Mouse (Mus musculus) hindbrain, embryonic 14.5 days (tissue): ENCODE data around the gene Sgce. TPM values are rescaled to one million over a fixed set of nuclear protein-coding genes. Genes with fewer than 3 reads are reported as not detected.

Experiments used
- ATAC-seq: fragments of 200-750 bp; cut with Nextera tagmentation; 2 replicates; pipeline ENCODE4 v1.8.0; 2017; ENCODE audit warnings: moderate number of reproducible peaks, mild to moderate bottlenecking, moderate TSS enrichment, moderate library complexity; ENCODE audit not compliant: low FRiP score
- DNase-seq: peaks from one replicate; pipeline ENCODE4 v3.0.0-alpha.2; 2015; ENCODE audit warnings: low spot score
- H3K27ac ChIP-seq: fragments of 300-500 bp; sonication (generic); 2 replicates; pipeline ENCODE4 v1.5.1; 2014; ENCODE audit warnings: mild to moderate bottlenecking, moderate library complexity
- H3K27me3 ChIP-seq: fragments of 300-500 bp; sonication (generic); 2 replicates; pipeline ENCODE4 v1.6.1; 2014; ENCODE audit warnings: mild to moderate bottlenecking, low read length, mixed read lengths; ENCODE audit not compliant: control insufficient read depth, insufficient read depth
- H3K36me3 ChIP-seq: fragments of 300-500 bp; sonication (generic); replicated peaks from 2 replicates; pipeline ENCODE4 v1.6.1; 2014; ENCODE audit not compliant: control insufficient read depth, insufficient read depth
- H3K4me1 ChIP-seq: fragments of 300-500 bp; sonication (generic); replicated peaks from 2 replicates; pipeline ENCODE4 v1.6.1; 2014; ENCODE audit warnings: antibody characterized with exemption, low read length, mixed read lengths; ENCODE audit not compliant: control insufficient read depth, insufficient read depth
- H3K4me2 ChIP-seq: fragments of 300-500 bp; sonication (generic); replicated peaks from 2 replicates; pipeline ENCODE4 v1.6.1; 2014; ENCODE audit warnings: mild to moderate bottlenecking, moderate library complexity
- H3K4me3 ChIP-seq: fragments of 300-500 bp; sonication (generic); replicated peaks from 2 replicates; pipeline ENCODE4 v1.5.1; 2014; ENCODE audit warnings: mild to moderate bottlenecking, low read length
- H3K9ac ChIP-seq: fragments of 300-500 bp; sonication (generic); 2 replicates; pipeline ENCODE4 v1.6.1; 2014
- H3K9me3 ChIP-seq: fragments of 300-500 bp; sonication (generic); 2 replicates; pipeline ENCODE4 v1.6.1; 2016; ENCODE audit warnings: low read length; ENCODE audit not compliant: control insufficient read depth
- WGBS: fragments of 180-500 bp; shearing (Covaris S2); extraction: QIAGEN DNeasy Blood & Tissue Kit; methylation state at CpG from one replicate; pipeline ENCODE4 v1.1.7; 2014; 5-methylcytosine and 5-hydroxymethylcytosine counted together
- polyA plus RNA-seq: library from polyadenylated mRNA; unstranded; fragments of >200 nt; fragmentation: Nextera tagmentation; extraction: Ambion mirVana; gene quantifications from 2 replicates; pipeline ENCODE4 v1.2.1, GENCODE M21; 2014

The Sgce gene
- polyA plus RNA-seq, 1 experiment from 2014 or later = 51.0 TPM

DNA sequence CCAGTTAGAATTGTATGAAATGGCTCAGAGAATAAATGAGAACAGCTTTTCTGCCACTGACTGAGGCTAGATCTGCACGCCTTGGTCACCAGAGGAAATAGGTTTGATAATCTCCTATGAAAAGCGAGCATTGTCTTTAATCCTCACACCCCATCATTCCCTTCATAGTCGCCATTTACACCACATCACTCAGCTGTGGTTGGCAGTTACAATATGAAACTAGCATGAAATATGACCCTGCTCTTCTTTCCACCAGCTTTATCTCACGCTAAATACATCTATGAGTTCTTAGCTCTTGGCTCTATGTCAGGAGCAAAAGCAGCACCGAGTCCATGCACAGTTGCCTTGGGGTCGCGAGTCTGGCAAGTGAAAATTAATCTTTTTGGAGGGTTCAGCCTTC, 43.1 kb downstream of the Sgce start:
- WGBS = 89% methylated on average over 7 of the region's 7 CpGs
- no peaks in the 10 kb centered on the region for H3K4me1 ChIP-seq
- H3K36me3 ChIP-seq = peaks cover 12% of the 10 kb centered on the region
- no peak overlapping the region for H3K27ac ChIP-seq
- H3K9me3 ChIP-seq = no peaks in the 10 kb centered on the region
- ATAC-seq (no peak), DNase-seq (no peak)
- no peak overlapping the region for H3K4me2 ChIP-seq
- H3K9ac ChIP-seq = no peak overlapping the region
- H3K4me3 ChIP-seq = no peak overlapping the region
- H3K27me3 ChIP-seq = no peaks in the 10 kb centered on the region

- H3K27ac ChIP-seq = no peak overlapping the region
- WGBS = 92% methylated on average over 8 of the region's 8 CpGs
- no peaks in the 10 kb centered on the region for H3K27me3 ChIP-seq
- no peak for ATAC-seq
- H3K4me2 ChIP-seq = no peak overlapping the region
- H3K36me3 ChIP-seq = peaks cover 6% of the 10 kb centered on the region
- DNase-seq = no peak
- no peaks in the 10 kb centered on the region for H3K9me3 ChIP-seq
- no peaks in the 10 kb centered on the region for H3K4me1 ChIP-seq
- H3K4me3 ChIP-seq = no peak overlapping the region
- H3K9ac ChIP-seq = no peak overlapping the region
Observed at GRCm38 (mm10) chr6:4701641-4702040, 45.4 kb downstream of the Sgce start.

DNA sequence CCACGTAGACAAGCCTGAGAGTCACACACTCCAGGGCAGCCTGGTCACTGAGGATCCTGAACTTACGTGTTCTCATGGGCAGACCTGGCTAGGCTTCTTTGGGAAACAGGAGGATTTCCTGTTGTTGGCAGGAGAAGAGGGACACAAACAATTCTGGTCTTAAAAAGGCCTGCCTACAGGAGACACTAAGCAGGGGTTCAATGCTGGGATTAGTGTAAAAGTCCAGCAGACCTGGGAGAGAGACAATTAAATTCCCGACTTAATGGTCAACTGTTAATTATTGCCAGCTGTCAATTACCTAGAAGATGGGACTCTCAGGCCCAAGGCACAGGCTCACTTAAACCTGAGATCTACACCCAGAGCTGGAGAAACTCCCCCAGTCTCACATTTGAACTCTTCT, 51.2 kb downstream of the Sgce start:
- H3K9me3 ChIP-seq = 0 out of 2 replicates have a peak, but pooled peaks cover 4% of the 10 kb centered on the region
- H3K27me3 ChIP-seq = no peaks in the 10 kb centered on the region
- DNase-seq = no peak
- H3K9ac ChIP-seq = no peak overlapping the region
- 0 out of 2 replicates have a peak, but pooled peaks cover 5% of the 10 kb centered on the region for H3K36me3 ChIP-seq
- H3K4me1 ChIP-seq = no peaks in the 10 kb centered on the region
- 79% methylated on average over 3 of the region's 3 CpGs for WGBS
- no peak overlapping the region for H3K4me2 ChIP-seq
- H3K27ac ChIP-seq = no peak overlapping the region
- no peak for ATAC-seq
- H3K4me3 ChIP-seq = no peak overlapping the region

DNA sequence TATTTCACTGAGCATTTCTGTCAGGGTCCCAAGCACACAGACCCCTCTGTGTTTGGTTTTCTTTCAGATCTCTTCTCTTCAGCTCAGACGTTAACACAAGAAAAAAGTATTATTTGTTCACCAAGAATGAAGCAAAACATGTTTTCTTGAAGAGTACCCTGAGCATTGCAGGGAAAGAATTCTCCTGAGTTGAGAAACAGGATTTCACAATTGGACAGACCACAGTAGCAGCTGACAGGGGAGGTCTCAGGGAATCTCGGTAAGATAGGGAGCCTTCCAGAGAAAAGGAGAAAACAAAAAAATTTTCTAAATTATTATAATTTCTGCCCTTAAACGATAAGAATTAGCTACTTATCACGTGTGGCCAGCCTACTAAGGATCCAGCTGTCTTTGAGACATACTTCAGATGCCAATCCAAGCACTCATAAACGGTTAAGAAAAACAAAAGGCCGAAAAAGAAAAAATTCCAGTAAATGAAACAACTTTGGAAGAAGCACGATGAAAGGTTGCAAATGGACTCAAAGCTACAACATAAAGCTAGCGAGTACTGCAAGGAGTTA, 52.3 kb downstream of the Sgce start:
- 79% methylated on average over 8 of the region's 8 CpGs for WGBS
- Histone ChIP-seq H3K9ac (no peak overlapping the region), H3K27me3 (no peaks in the 10 kb centered on the region), H3K36me3 (0 out of 2 replicates have a peak, but pooled peaks cover 5% of the 10 kb centered on the region), H3K27ac (no peak overlapping the region), H3K4me1 (no peaks in the 10 kb centered on the region), H3K4me2 (no peak overlapping the region), H3K9me3 (0 out of 2 replicates have a peak, but pooled peaks cover 4% of the 10 kb centered on the region), H3K4me3 (no peak overlapping the region)
- ATAC-seq (no peak), DNase-seq (no peak)

DNA sequence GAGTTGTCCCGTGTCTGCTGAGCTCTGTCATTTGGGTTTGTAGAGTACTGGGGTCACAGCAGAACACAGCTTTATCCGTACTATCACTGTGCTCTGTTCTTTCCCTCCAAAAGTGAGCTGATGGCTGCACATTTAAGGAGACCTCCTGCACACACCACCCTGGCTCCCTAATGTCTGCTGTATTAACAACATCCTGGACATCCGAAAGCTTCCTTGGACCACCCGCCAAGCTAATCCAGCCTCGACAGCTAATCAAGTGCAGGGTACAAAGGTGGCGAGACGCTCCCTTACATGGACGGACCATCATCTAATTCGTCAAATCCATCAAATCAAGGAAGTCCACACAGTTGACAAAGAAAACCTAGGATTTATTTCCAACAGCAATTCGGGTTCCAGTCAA, 53.5 kb downstream of the Sgce start:
- H3K4me3 ChIP-seq = no peak overlapping the region
- H3K27ac ChIP-seq = no peak overlapping the region
- DNase-seq = no peak
- WGBS = 68% methylated on average over 10 of the region's 10 CpGs
- no peaks in the 10 kb centered on the region for H3K27me3 ChIP-seq
- 0 out of 2 replicates have a peak, but pooled peaks cover 4% of the 10 kb centered on the region for H3K9me3 ChIP-seq
- no peak overlapping the region for H3K9ac ChIP-seq
- H3K36me3 ChIP-seq = peaks cover 15% of the 10 kb centered on the region; the same call in 1 of the 2 replicates
- ATAC-seq = no peak
- H3K4me1 ChIP-seq = no peaks in the 10 kb centered on the region
- no peak overlapping the region for H3K4me2 ChIP-seq

- ATAC-seq = no peak
- no peak overlapping the region for H3K4me2 ChIP-seq
- H3K9me3 ChIP-seq = no peaks in the 10 kb centered on the region
- peaks cover 15% of the 10 kb centered on the region; the same call in 1 of the 2 replicates for H3K36me3 ChIP-seq
- no peak overlapping the region for H3K27ac ChIP-seq
- 60% methylated on average over 4 of the region's 4 CpGs for WGBS
- no peak for DNase-seq
- H3K4me1 ChIP-seq = no peaks in the 10 kb centered on the region
- no peak overlapping the region for H3K9ac ChIP-seq
- H3K4me3 ChIP-seq = no peak overlapping the region
- H3K27me3 ChIP-seq = no peaks in the 10 kb centered on the region
Observed at GRCm38 (mm10) chr6:4690438-4690837, 56.6 kb downstream of the Sgce start.

- peaks cover 10% of the 10 kb centered on the region; the same call in 1 of the 2 replicates for H3K36me3 ChIP-seq
- ATAC-seq (no peak), DNase-seq (no peak)
- no peak overlapping the region for H3K4me2 ChIP-seq
- 66% methylated on average over 10 of the region's 10 CpGs for WGBS
- H3K4me3 ChIP-seq = no peak overlapping the region
- no peaks in the 10 kb centered on the region for H3K9me3 ChIP-seq
- H3K27me3 ChIP-seq = no peaks in the 10 kb centered on the region
- H3K4me1 ChIP-seq = no peaks in the 10 kb centered on the region
- H3K27ac ChIP-seq = no peak overlapping the region
- H3K9ac ChIP-seq = no peak overlapping the region
Observed at GRCm38 (mm10) chr6:4684706-4685340, 62.2 kb downstream of the Sgce start.

GRCm38 (mm10) chr6:4680576-4680975, 66.4 kb downstream of the Sgce start:
- ATAC-seq = no peak
- Histone ChIP-seq H3K36me3 (no peaks in the 10 kb centered on the region), H3K4me3 (no peak overlapping the region), H3K9ac (no peak overlapping the region), H3K27me3 (no peaks in the 10 kb centered on the region), H3K4me1 (no peaks in the 10 kb centered on the region), H3K27ac (no peak overlapping the region), H3K4me2 (no peak overlapping the region), H3K9me3 (no peaks in the 10 kb centered on the region)
- WGBS = 91% methylated on average over 4 of the region's 4 CpGs
- DNase-seq = no peak

DNA sequence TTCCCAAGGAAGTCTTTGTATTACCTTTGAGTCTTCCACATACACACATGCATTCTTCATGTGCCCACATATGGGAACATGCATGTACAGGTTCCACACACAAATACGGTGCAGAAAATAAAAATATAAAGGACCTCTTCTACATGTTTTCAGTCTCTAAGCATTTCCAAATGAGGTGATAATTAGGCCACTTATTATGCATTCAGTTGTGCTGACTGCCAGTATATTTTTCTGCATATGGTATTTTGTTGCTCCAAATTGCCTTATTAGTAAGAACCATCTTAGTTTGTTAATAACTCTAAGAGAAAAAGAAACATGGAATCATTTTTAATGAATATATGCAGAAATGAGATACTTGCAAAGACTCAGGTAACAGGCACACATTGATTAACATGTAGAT, 67.0 kb downstream of the Sgce start:
- no peaks in the 10 kb centered on the region for H3K4me1 ChIP-seq
- DNase-seq (no peak), ATAC-seq (no peak)
- no peaks in the 10 kb centered on the region for H3K9me3 ChIP-seq
- 83% methylated on average over 1 of the region's 1 CpGs for WGBS
- H3K27me3 ChIP-seq = no peaks in the 10 kb centered on the region
- H3K4me3 ChIP-seq = no peak overlapping the region
- H3K27ac ChIP-seq = no peak overlapping the region
- H3K9ac ChIP-seq = no peak overlapping the region
- H3K4me2 ChIP-seq = no peak overlapping the region
- no peaks in the 10 kb centered on the region for H3K36me3 ChIP-seq
